Mouse (Mus musculus) C2C12 (cell line): ENCODE results near the gene Sema7a. TPM values are rescaled to one million over a fixed set of nuclear protein-coding genes. Genes with fewer than 3 reads are reported as not detected.

Experiments used
- H3K27me3 ChIP-seq: one replicate; pipeline ENCODE4 v1.6.1; 2011; ENCODE audit not compliant: control insufficient read depth, insufficient read depth, insufficient read length
- H3K36me3 ChIP-seq: one replicate; pipeline ENCODE4 v1.6.1; 2011; ENCODE audit not compliant: control insufficient read depth, insufficient read depth
- H3K4me3 ChIP-seq: one replicate; pipeline ENCODE4 v1.5.1; 2011; ENCODE audit warnings: mild to moderate bottlenecking, control low read depth; ENCODE audit not compliant: poor library complexity, insufficient read depth, severe bottlenecking
- H3K79me2 ChIP-seq: one replicate; pipeline ENCODE4 v1.6.1; 2011; ENCODE audit not compliant: control insufficient read depth, insufficient read depth
- H3K79me3 ChIP-seq: one replicate; pipeline ENCODE4 v1.6.1; 2011; ENCODE audit warnings: low read depth, control low read depth
- H3ac ChIP-seq: one replicate; pipeline ENCODE3; 2011; ENCODE audit warnings: low read depth; ENCODE audit not compliant: control insufficient read depth, insufficient read length
- CEBPB ChIP-seq: IDR thresholded peaks from one replicate; pipeline ENCODE4 v1.6.1; 2011; ENCODE audit warnings: low read depth, mild to moderate bottlenecking, control low read depth, moderate library complexity
- CTCF ChIP-seq: IDR thresholded peaks from one replicate; pipeline ENCODE4 v1.5.1; 2011; ENCODE audit not compliant: control insufficient read depth, insufficient read depth, insufficient read length
- FOSL1 ChIP-seq: IDR thresholded peaks from one replicate; pipeline ENCODE4 v1.8.0; 2011; ENCODE audit warnings: mild to moderate bottlenecking, low read length; ENCODE audit not compliant: poor library complexity, insufficient read depth, severe bottlenecking
- MAX ChIP-seq: IDR thresholded peaks from one replicate; pipeline ENCODE4 v1.6.1; 2011; ENCODE audit warnings: mild to moderate bottlenecking, control low read depth
- MYOD1 ChIP-seq: IDR thresholded peaks from one replicate; pipeline ENCODE4 v1.6.1; 2011; ENCODE audit warnings: low read depth; ENCODE audit not compliant: control insufficient read depth, insufficient read length
- MYOG ChIP-seq: IDR thresholded peaks from one replicate; pipeline ENCODE4 v1.6.1; 2011; ENCODE audit not compliant: control insufficient read depth, insufficient read length; ENCODE audit errors: extremely low read depth
- USF1 ChIP-seq: IDR thresholded peaks from one replicate; pipeline ENCODE4 v1.6.1; 2011; ENCODE audit warnings: low read depth, mild to moderate bottlenecking, control low read depth, moderate library complexity
- polyA plus RNA-seq: library from polyadenylated mRNA; unstranded; fragments of >200 nt; fragmentation: generic; extraction: Trizol; gene quantifications from one replicate; pipeline ENCODE4 v1.2.1, GENCODE M21; 2012; ENCODE audit warnings: missing spikeins

The Sema7a gene
- polyA plus RNA-seq, 1 experiment = 53.8 TPM

DNA sequence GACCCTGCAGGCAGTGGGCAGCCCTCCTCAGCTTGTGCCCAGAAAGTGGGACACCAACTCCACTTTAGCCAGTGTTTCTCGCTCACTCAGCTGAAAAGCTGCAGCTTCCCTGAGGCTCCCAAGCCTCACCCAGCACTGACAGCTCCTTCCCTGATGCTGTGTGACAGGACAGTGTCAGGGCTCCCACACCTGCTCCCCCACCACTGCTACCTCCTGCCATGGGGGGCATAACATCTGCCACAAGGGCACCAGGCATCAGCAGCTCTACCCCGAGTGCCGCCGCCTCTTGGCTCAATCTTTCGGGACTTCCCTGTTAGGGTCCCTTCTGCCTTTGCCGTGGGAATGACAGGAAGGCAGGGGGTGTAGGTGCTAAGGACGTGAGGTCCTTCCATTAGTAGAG, 46.4 kb downstream of the Sema7a start:
- no peak overlapping the region for H3K4me3 ChIP-seq

DNA sequence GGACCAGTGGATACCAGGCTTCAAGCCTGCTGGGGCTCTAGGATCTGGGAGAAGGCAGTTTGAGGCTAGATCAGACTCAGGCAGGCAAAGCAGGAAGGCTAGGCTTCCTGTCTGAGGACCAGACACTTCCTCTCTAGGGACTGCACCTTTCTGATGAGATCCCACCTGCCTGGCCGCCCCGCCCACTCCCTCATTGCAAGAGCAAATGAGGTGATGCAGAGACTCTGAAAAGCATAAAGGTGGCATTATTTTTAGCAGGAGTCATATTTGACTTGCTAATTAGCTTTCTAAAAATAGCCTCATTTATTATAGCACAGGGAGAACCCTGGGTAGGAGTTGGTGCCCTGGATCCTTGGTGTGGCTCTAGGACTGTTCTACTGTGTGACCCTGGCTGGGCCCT, 48.2 kb downstream of the Sema7a start:
- H3K27me3 ChIP-seq = no peaks in the 10 kb centered on the region
- TF ChIP-seq FOSL1 (no peak), CEBPB (no peak), MAX (no peak), USF1 (no peak), MYOG (no peak), CTCF (no peak), MYOD1 (no peak)
- H3K4me3 ChIP-seq = no peak overlapping the region
- no peaks in the 10 kb centered on the region for H3K79me3 ChIP-seq
- H3K79me2 ChIP-seq = no peaks in the 10 kb centered on the region
- H3ac ChIP-seq = no peak overlapping the region
- H3K36me3 ChIP-seq = no peaks in the 10 kb centered on the region

More for the DNA sequence above, 46.4 kb downstream of the Sema7a start:
- Histone ChIP-seq H3ac (no peak overlapping the region), H3K79me2 (no peaks in the 10 kb centered on the region), H3K79me3 (no peaks in the 10 kb centered on the region), H3K36me3 (no peaks in the 10 kb centered on the region), H3K27me3 (no peaks in the 10 kb centered on the region)
- no peak for TF ChIP-seq MYOG
- TF ChIP-seq MAX = no peak
- no peak for TF ChIP-seq CEBPB
- no peak for TF ChIP-seq USF1
- no peak for TF ChIP-seq CTCF
- TF ChIP-seq MYOD1 = no peak
- TF ChIP-seq FOSL1 = no peak

DNA sequence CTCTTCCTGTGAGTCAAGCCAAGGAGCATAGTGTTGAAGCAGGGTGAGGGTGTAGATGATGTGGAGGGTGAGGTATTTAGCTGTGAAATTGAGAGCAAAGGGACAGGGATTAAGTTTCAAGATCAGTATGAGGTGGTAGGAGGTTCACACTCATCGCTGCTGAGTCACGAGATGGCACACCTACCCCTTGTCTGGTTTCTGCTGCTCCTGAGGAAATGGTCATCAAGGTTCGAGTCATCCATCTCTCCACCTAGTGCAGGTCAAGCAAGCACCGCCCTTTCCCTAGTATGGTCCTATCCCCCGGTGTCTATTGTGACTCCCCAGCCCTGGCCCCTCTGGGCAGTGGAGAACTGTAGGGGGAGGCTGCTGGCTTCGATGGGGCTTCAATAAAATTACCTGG, 49.4 kb downstream of the Sema7a start:
- Histone ChIP-seq H3K4me3 (no peak overlapping the region), H3K27me3 (no peaks in the 10 kb centered on the region), H3ac (no peak overlapping the region), H3K36me3 (no peaks in the 10 kb centered on the region), H3K79me2 (no peaks in the 10 kb centered on the region), H3K79me3 (no peaks in the 10 kb centered on the region)
- TF ChIP-seq USF1 (no peak), MYOG (no peak)

GRCm38 (mm10) chr9:57990438-57991110, 50.7 kb downstream of the Sema7a start:
- H3K4me3 ChIP-seq = no peak overlapping the region
- H3K36me3 ChIP-seq = no peaks in the 10 kb centered on the region
- H3K79me3 ChIP-seq = no peaks in the 10 kb centered on the region
- H3K79me2 ChIP-seq = no peaks in the 10 kb centered on the region
- TF ChIP-seq USF1 (no peak), CTCF (peak; percentile 39)
- H3ac ChIP-seq = no peak overlapping the region
- no peaks in the 10 kb centered on the region for H3K27me3 ChIP-seq

GRCm38 (mm10) chr9:57992060-57992459, 52.1 kb downstream of the Sema7a start:
- Histone ChIP-seq H3K4me3 (no peak overlapping the region), H3K27me3 (no peaks in the 10 kb centered on the region), H3K36me3 (no peaks in the 10 kb centered on the region), H3K79me2 (no peaks in the 10 kb centered on the region), H3K79me3 (no peaks in the 10 kb centered on the region), H3ac (no peak overlapping the region)
- no peak for TF ChIP-seq CTCF
- no peak for TF ChIP-seq FOSL1
- TF ChIP-seq USF1 = no peak
- TF ChIP-seq CEBPB = no peak
- TF ChIP-seq MAX = no peak
- TF ChIP-seq MYOG = no peak
- TF ChIP-seq MYOD1 = no peak

DNA sequence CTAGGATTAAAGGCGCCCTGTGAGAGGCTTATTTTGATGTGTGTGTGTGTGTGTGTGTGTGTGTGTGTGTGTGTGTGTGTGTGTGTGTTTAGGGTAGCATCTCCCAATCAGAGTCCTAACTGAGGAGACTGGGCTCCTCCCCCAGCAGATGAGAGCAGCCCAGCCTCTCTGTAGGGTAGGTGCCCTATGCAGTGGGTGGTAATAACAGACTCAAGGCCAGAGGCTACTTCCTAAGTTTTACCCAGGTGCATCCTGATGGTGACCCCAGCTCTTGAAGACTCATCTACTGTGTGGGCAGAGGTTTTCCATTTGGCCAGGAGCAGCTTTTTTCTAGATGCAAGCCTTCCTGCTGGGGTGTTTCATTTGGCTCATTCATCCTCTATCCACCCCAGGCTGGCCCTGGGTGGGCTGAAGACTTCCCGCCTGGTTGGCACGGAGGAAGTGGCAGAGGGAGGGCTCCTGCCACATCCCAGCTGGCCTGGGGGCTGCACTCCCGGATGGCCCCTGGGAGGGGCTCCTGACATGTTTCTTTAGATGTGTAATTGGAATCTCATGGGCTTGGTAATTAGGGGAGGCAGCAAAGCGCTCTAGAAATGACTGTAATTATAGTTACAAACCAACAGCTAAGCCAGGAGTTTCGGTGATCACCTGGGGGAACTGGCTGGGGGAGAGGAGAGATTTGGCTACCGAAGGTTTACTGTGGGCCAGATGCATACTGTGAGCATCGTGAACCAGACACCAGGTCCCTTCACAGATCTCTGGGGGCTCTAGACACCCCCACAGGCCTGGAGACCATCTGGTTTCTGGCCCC, 53.1 kb downstream of the Sema7a start:
- Histone ChIP-seq H3K79me3 (no peaks in the 10 kb centered on the region), H3ac (no peak overlapping the region), H3K27me3 (no peaks in the 10 kb centered on the region), H3K4me3 (no peak overlapping the region), H3K36me3 (no peaks in the 10 kb centered on the region), H3K79me2 (no peaks in the 10 kb centered on the region)
- no peak for TF ChIP-seq MYOD1
- TF ChIP-seq CEBPB = no peak
- TF ChIP-seq USF1 = no peak
- TF ChIP-seq MAX = no peak
- no peak for TF ChIP-seq CTCF
- TF ChIP-seq FOSL1 = no peak
- no peak for TF ChIP-seq MYOG
